Mouse (Mus musculus): ENCODE results near the gene Ppm1d. TPM values are rescaled to one million over a fixed set of nuclear protein-coding genes. Genes with fewer than 3 reads are reported as not detected.

Gene Ppm1d
- 6.1 and 7.1 TPM in 2 replicates for polyA plus RNA-seq (2012; rRNA removed; ENCODE audit: low replicate concordance)

DNA sequence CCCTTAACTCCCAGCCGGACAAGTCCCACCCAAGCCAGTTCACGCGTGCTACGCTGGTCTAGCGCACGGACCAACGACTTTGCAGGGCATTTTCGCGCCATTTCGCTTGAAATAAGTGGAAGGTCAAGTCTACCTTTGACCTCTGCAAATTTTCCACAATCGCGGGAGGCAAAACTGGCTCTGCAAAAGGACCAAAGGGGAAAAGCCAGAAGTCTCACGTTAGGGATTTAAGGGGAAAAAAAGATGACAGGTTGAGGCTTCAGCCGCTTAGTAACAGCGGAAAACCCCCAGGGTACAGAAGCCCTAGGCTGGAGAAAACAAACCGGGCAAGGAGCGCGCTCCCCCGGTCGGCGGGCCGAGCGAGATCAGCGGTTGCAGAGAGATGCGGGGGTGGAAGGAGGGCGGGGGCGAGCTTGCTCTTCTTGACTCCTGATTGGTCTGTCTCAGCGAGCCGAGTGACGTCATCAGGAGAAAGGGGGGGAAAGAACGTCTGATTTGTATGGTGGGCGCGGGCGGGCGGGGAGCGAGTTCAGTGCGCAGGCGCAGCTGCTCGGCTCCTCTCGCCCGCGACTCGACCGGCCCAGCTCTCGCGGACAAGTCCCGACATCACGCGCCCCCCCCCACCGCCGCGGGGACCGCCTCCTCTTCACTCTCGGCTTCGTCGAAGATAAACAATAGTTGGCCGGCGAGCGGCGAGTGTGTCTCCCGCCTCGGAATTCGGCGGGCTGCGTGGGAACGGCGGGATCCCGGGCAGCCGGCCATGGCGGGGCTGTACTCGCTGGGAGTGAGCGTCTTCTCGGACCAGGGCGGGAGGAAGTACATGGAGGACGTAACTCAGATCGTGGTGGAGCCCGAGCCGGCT lies at the start of gene Ppm1d:
Gene Ppm1d (plus strand): TSS at position 532 of the 862 bp plus-strand sequence.

DNA sequence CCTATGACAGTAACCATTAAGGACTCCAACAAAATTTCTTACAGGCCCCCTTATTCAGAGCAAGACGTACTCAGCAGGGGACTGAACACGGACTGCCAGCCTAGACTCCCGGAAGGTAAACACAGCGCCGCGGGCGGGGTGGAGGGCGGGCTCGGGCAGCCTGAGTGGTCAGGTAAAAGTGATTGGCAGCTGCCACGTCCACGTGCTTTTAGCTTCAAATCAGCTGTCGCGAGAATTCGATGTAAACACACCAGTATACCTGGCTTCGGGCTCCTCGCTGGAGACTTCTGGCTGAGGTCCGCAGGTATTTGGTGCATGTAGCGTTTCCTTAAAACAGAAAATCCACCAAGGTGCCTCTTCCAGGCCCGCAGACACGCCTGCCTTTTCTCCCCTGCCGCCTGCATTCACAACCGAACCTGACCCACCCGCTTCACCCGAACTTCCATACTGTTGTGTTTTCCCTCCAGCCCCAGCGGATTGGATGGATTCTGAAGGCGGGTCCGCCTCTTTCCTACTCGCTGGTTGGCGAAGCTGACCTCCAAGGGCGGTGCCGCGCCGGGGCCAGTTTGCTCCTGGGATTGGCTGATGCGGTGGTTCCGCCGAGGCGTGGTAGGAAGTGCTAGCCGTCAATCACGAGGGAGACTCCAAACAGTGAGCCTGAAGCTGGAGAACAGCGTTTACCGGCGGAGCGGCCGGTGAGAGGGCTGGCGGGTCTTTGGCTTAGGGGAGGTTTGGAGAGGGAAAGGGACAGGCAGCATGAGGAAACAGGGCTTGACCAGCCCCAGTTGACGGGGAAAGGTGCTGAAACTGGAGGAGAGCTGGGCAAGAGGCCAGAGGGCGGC lies 41.7 kb downstream of the Ppm1d start, which contains the start of gene Bcas3:
Gene Bcas3 (plus strand): TSS at position 629 of the 842 bp plus-strand sequence.

Other genes starting within 250 kb of the Ppm1d start
- 2.7 and 5.8 TPM in 2 replicates for gene Usp32, start 171.1 kb upstream of the Ppm1d start, polyA plus RNA-seq (2012; rRNA removed; ENCODE audit: low replicate concordance)
- not detected in 2 replicates for gene 1700125H20Rik, start 140.8 kb upstream of the Ppm1d start, polyA plus RNA-seq (2012; rRNA removed; ENCODE audit: low replicate concordance)
- gene Appbp2, start 76.1 kb upstream of the Ppm1d start, polyA plus RNA-seq (2012; rRNA removed; ENCODE audit: low replicate concordance) = 10.5 and 11.8 TPM in 2 replicates
- 32.5 and 41.2 TPM in 2 replicates for gene Bcas3, start 41.9 kb downstream of the Ppm1d start, polyA plus RNA-seq (2012; rRNA removed; ENCODE audit: low replicate concordance)